Mouse (Mus musculus): ENCODE measurements around the gene Mdc1.

Mdc1 gene

GRCm38 (mm10) chr17:35879245-35880057 is 38.1 kb downstream of the Mdc1 start, which contains the start of gene Dhx16:
Dhx16 (plus strand) TSS chr17:35879819.
- DNase-seq (ENCODE audit: low read depth, low spot score): peak; percentile 99

GRCm38 (mm10) chr17:35882924-35883323 is 41.6 kb downstream of the Mdc1 start:
- DNase-seq (ENCODE audit: low read depth, low spot score): no peak

DNA sequence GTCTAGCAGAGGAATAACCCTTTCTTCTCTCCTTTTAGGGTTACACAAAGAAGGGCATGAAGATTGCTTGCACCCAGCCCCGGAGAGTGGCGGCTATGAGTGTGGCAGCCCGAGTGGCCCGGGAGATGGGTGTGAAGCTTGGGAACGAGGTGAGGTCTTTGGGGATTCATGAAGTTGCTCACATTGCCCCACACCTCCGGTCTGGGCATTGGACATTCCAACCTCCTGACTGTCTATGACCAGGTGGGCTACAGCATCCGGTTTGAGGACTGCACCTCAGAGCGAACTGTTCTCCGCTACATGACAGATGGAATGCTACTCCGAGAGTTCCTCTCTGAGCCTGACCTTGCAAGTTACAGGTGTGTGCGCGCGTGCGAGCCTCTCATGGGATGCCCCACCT is 42.5 kb downstream of the Mdc1 start:
- no peak for DNase-seq (ENCODE audit: low read depth, low spot score)

- DNase-seq (ENCODE audit: low read depth, low spot score): no peak
These were observed 46.4 kb downstream of the Mdc1 start for GRCm38 (mm10) chr17:35887725-35888124.

DNA sequence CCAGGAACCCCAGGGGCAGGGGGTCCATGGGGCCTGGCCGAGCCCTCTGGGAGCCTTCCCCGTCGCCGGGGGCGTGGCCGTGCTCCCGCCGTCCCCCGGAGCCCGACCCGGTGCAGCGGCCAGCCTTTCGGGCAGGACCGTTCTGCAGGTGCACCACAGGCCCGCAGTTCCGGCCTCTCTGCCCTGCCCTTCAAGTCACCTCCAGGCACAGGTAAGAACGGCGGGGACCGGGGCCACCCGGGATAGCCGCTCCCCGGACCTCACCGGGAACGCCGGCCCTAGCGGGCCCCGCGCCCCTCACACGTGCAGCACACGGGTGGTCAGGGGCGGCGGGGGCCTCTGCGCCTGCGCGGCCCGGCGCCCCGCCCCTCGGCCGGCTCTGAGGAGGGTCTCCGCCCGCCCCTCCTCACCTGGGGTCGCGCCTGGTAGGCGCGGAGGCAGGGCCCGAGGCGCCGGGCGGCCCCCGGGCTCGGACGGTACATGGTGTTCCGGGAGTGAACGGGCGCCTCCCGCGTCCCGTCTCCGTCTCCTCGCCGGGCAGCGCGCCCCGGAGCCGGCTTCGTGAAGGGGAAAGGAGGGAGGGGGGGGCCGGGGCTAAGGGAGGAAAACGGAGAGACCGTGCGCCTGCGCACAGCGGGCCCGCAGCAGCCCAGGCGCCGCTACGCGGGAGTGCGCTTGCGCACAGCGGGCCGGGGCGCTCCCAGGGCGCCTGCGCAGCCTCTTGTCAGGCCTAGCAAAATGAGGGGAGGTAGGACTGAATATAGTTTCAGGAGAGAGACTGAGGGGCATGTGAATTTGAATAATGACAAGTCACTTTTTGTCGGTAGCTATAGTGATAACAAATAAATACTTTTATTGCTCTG is 55.7 kb downstream of the Mdc1 start, which contains the start of gene 2310061I04Rik:
TSS of gene 2310061I04Rik (minus strand) at position 651 of the 863 bp plus-strand sequence.
- DNase-seq (ENCODE audit: low read depth, low spot score): peak; percentile 96

GRCm38 (mm10) chr17:35897644-35898573 is 56.6 kb downstream of the Mdc1 start:
- peak; percentile 49 for DNase-seq (ENCODE audit: low read depth, low spot score)

- peak; percentile 35 for DNase-seq (ENCODE audit: low read depth, low spot score)
These were observed 59.3 kb downstream of the Mdc1 start for GRCm38 (mm10) chr17:35900636-35901035.

GRCm38 (mm10) chr17:35903343-35903991 is 62.2 kb downstream of the Mdc1 start:
- DNase-seq (ENCODE audit: low read depth, low spot score): peak; percentile 53

DNA sequence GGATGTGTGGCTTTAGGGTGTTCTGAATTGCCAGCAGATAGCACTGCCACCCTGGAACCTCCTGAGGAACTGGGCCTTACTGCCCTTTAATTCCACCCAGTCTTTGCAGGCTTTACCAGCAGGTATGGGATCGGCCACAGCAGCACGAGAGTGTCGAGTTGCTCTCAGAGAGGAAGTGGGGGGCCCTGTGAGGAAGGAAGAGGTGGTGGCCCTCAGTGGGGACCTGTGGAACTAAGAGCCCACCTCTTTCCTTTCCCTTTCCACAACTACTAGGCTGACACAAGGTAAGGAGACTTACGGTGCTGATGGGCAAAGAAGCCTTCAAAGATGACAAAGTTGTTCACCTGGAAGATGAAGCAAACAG is 62.7 kb downstream of the Mdc1 start:
- DNase-seq (ENCODE audit: low read depth, low spot score): no peak

- DNase-seq (ENCODE audit: low read depth, low spot score): no peak
These were observed 64.3 kb downstream of the Mdc1 start for GRCm38 (mm10) chr17:35905587-35905986.

GRCm38 (mm10) chr17:35907609-35908008 is 66.3 kb downstream of the Mdc1 start:
- no peak for DNase-seq (ENCODE audit: low read depth, low spot score)

Data from brain, adult 2 months (tissue).